Comparison of ENCODE assay signal across 11 mouse cellular contexts in the genomic region with DNA sequence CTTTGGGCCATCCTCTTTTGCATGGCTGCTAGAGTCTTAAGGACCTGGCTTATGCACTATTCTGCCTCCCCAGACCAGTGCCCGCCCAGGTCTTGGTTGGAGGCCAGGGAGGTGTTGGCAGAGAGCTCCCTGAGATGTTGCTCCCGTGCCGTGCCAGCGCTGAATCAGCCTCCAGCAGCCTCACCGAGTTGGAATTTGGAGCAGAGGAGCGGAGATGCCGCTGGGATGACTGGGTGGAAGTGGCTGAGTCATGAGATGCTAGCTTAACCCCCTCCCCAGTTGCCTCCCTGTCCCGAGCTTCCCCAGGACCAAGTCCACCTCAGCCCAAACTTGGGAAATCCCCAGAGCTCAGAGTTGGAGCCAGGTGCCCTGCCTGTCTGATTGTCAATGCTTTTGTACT. TPM values are rescaled to one million over a fixed set of nuclear protein-coding genes. Genes with fewer than 3 reads are reported as not detected.
DNase-seq lines count a peak whose midpoint lies in the region; ATAC-seq lines count a peak whose summit lies in the region.
"Had no signal": no experiment of that assay in that cellular context is flagged by ENCODE, and none has a peak within 500 bp of the region (broad histone marks: within the 10 kb centered on the region; RNA-seq: fewer than 3 reads in every experiment).

No protein-coding gene starts in this region.

- no peaks in the 10 kb centered on the region for H3K9me3 ChIP-seq in kidney, embryonic 14.5 days (ENCODE audit: control insufficient read depth, low read length)

- peaks cover 15% of the 10 kb centered on the region for H3K36me3 ChIP-seq in kidney, embryonic 14.5 days (ENCODE audit: control insufficient read depth, insufficient read depth, low read length)

- no peak overlapping the region for H3K4me2 ChIP-seq in kidney, embryonic 14.5 days (replicated peaks; ENCODE audit: low read depth, low read length)

- peaks cover 30% of the 10 kb centered on the region for H3K4me1 ChIP-seq in kidney, embryonic 14.5 days (ENCODE audit: control insufficient read depth, insufficient read depth, low read length)

- no peak overlapping the region for H3K9ac ChIP-seq in kidney, embryonic 14.5 days (ENCODE audit: low read depth, low read length)
- H3K9ac ChIP-seq: forebrain, postnatal 0 days; liver, embryonic 14.5 days had no signal

- 82% methylated on average over 8 of the region's 8 CpGs for WGBS in kidney, embryonic 14.5 days

- no peak for ATAC-seq in kidney, embryonic 14.5 days (ENCODE audit: low FRiP score, low TSS enrichment)
- ATAC-seq: forebrain, postnatal 0 days had no signal

- no peaks in the 10 kb centered on the region for H3K27me3 ChIP-seq in kidney, embryonic 14.5 days (ENCODE audit: control insufficient read depth, insufficient read depth, low read length)

- H3K27ac ChIP-seq in kidney, embryonic 14.5 days (ENCODE audit: low read depth, low read length) = no peak overlapping the region
- H3K27ac ChIP-seq: kidney, postnatal 0 days; liver, embryonic 14.5 days had no signal

- H3K4me3 ChIP-seq in kidney, embryonic 14.5 days (ENCODE audit: low read length) = no peak overlapping the region

- DNase-seq in kidney, adult 18-20 months = peak; percentile 78
- peak; percentile 87 for DNase-seq in adipocyte (ENCODE audit: low spot score)
- peak; percentile 78 to 81 for DNase-seq in cerebellum, postnatal 14 days
- peak; percentile 82 to 90 for DNase-seq in kidney, postnatal 25 days
- DNase-seq in frontal cortex, postnatal 10 days (ENCODE audit: low spot score in 2 of 2) = no peak
- no peak for DNase-seq in ovary, postnatal 14 days (ENCODE audit: low spot score)
- no peak for DNase-seq in thymus, postnatal 10 days (ENCODE audit: low spot score in 2 of 2)
- DNase-seq: forebrain, postnatal 0 days had no signal

RNA-seq across cellular contexts. Expression of a gene that starts 4.9 kb away (rescaled TPM):
- polyA plus RNA-seq in kidney, embryonic 14.5 days (2014; fragmentation: Nextera tagmentation; extraction: Ambion mirVana) = 39.0 and 40.8 TPM in 2 replicates

RNA-seq across cellular contexts. Expression of a gene that starts 5.0 kb away (rescaled TPM):
- 191 and 248 TPM in 2 replicates for polyA plus RNA-seq in kidney, embryonic 14.5 days (2014; fragmentation: Nextera tagmentation; extraction: Ambion mirVana)

RNA-seq across cellular contexts. Expression of a gene that starts 17.5 kb away (rescaled TPM):
- polyA plus RNA-seq in kidney, embryonic 14.5 days (2014; fragmentation: Nextera tagmentation; extraction: Ambion mirVana) = not detected in 2 replicates
- polyA plus RNA-seq: forebrain, postnatal 0 days; kidney, postnatal 0 days had no signal

RNA-seq across cellular contexts. Expression of a gene that starts 27.5 kb away (rescaled TPM):
- 0.16 and 0.35 TPM in 2 replicates for polyA plus RNA-seq in kidney, embryonic 14.5 days (2014; fragmentation: Nextera tagmentation; extraction: Ambion mirVana)

RNA-seq across cellular contexts. Expression of a gene that starts 27.9 kb away (rescaled TPM):
- polyA plus RNA-seq in kidney, embryonic 14.5 days (2014; fragmentation: Nextera tagmentation; extraction: Ambion mirVana) = 8.5 and 11.3 TPM in 2 replicates

Comparison
In these comparisons a context has a peak if more than half of its experiments do, and no peak if none do; other contexts are left out.
1. DNase-seq: peak in kidney, adult 18-20 months (single experiment), adipocyte (single experiment), cerebellum, postnatal 14 days (2 of 2) and kidney, postnatal 25 days (2 of 2); none in frontal cortex, postnatal 10 days (0 of 2), ovary, postnatal 14 days (single experiment) and thymus, postnatal 10 days (0 of 2).